Mouse (Mus musculus): ENCODE measurements around the gene Clec2l.

The Clec2l gene

GRCm38 (mm10) chr6:38719229-38719628, 56.4 kb downstream of the Clec2l start:
- no peak for DNase-seq

- no peak for DNase-seq
Measured at GRCm38 (mm10) chr6:38721361-38721760, 58.5 kb downstream of the Clec2l start.

GRCm38 (mm10) chr6:38725515-38725914, 62.6 kb downstream of the Clec2l start:
- DNase-seq = no peak

Data from cerebellum, postnatal 36 days (tissue).